Mouse (Mus musculus) ES-E14 (cell line): Measurements from ENCODE around the gene Shcbp1l.

Source experiments
- CHD2 ChIP-seq: IDR thresholded peaks from 2 replicates; pipeline ENCODE4 v1.6.1; 2014; ENCODE audit warnings: mild to moderate bottlenecking, low read depth, low read length, inconsistent platforms
- MAFK ChIP-seq: IDR thresholded peaks from 2 replicates; pipeline ENCODE4 v1.6.1; 2014; ENCODE audit warnings: mild to moderate bottlenecking, low read depth, low read length, inconsistent platforms; ENCODE audit not compliant: insufficient read depth
- ZC3H11A ChIP-seq: IDR thresholded peaks from 2 replicates; pipeline ENCODE4 v1.6.1; 2012; ENCODE audit warnings: low read depth, mild to moderate bottlenecking, inconsistent platforms, low read length, borderline replicate concordance
- ZNF384 ChIP-seq: IDR thresholded peaks from 2 replicates; pipeline ENCODE4 v1.6.1; 2012; ENCODE audit warnings: low read depth, low read length, inconsistent platforms

- TF ChIP-seq ZC3H11A (no peak), CHD2 (no peak), MAFK (no peak), ZNF384 (no peak)
These were observed 31.2 kb downstream of the Shcbp1l start for GRCm38 (mm10) chr1:153456137-153456536.
